Mouse (Mus musculus) embryonic fibroblast, embryonic 13.5 days (primary cell): ENCODE measurements around the gene Zfp239. TPM values are rescaled to one million over a fixed set of nuclear protein-coding genes. Genes with fewer than 3 reads are reported as not detected.

Source experiments
- H3K27ac ChIP-seq: 2 replicates; pipeline ENCODE4 v1.5.1; 2012; ENCODE audit warnings: low read length, control low read depth, inconsistent platforms; ENCODE audit not compliant: insufficient read depth
- H3K4me1 ChIP-seq: 2 replicates; pipeline ENCODE4 v1.6.1; 2011; ENCODE audit warnings: low read length; ENCODE audit not compliant: control insufficient read depth, insufficient read depth
- H3K4me3 ChIP-seq: 2 replicates; pipeline ENCODE4 v1.5.1; 2011; ENCODE audit warnings: mild to moderate bottlenecking, control low read depth, low read length; ENCODE audit not compliant: insufficient read depth
- CTCF ChIP-seq: IDR thresholded peaks from 2 replicates; pipeline ENCODE4 v1.5.1; 2011; ENCODE audit warnings: mild to moderate bottlenecking, control low read depth, low read length, moderate library complexity, borderline replicate concordance; ENCODE audit not compliant: insufficient read depth
- POLR2A ChIP-seq: IDR thresholded peaks from 2 replicates; pipeline ENCODE4 v1.6.1; 2011; ENCODE audit warnings: low read depth, mild to moderate bottlenecking, control low read depth, low read length, moderate library complexity
- polyA plus RNA-seq: library from polyadenylated mRNA; stranded (reverse); fragments of >200 nt; gene quantifications from 2 replicates; pipeline ENCODE4 v1.2.4, GENCODE M21; 2011; ENCODE audit warnings: low read depth; ENCODE audit not compliant: missing spikeins, insufficient read length

Zfp239 gene
- polyA plus RNA-seq, 1 experiment = 5.5 TPM

DNA sequence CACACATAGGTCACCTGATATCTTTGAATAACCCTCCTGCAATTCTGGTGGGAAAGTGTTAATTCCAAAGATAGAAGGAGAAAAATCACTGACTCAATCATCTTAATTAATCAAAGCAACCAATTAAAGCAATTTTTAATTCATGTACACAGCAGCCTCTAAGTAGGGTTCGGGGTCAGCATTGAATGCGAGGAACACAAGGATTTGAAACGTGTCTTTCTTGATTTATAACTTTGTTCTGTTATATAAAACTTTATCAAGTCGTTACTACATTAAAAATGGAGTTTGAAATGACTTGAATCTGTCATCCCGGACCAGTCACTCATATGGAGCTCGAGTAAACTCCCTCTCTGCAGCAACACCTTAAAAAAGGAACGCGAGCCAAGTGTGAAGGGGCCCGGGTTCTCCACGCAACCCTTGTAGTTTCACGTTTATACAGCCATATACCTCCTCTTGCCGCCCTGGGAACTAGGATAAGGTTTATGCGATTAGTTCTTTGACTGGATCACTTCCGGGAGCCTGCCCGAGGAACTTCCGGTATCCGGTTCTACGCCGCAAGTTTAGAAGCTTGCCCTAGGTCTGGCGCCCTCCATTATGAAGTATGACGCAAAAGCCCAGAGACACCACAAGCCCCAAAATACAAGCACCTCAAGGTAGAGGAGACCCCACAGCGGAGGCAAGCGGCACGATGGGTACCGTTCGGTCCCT lies 17.0 kb downstream of the Zfp239 start:
- Histone ChIP-seq H3K4me3 (peak overlapping the region; percentile 40), H3K4me1 (peaks cover 2% of the 10 kb centered on the region; the same call in 1 of the 2 replicates), H3K27ac (peak overlapping the region; percentile 95)
- no peak for TF ChIP-seq CTCF
- peak; percentile 73; the same call in 1 of the 2 replicates for TF ChIP-seq POLR2A

DNA sequence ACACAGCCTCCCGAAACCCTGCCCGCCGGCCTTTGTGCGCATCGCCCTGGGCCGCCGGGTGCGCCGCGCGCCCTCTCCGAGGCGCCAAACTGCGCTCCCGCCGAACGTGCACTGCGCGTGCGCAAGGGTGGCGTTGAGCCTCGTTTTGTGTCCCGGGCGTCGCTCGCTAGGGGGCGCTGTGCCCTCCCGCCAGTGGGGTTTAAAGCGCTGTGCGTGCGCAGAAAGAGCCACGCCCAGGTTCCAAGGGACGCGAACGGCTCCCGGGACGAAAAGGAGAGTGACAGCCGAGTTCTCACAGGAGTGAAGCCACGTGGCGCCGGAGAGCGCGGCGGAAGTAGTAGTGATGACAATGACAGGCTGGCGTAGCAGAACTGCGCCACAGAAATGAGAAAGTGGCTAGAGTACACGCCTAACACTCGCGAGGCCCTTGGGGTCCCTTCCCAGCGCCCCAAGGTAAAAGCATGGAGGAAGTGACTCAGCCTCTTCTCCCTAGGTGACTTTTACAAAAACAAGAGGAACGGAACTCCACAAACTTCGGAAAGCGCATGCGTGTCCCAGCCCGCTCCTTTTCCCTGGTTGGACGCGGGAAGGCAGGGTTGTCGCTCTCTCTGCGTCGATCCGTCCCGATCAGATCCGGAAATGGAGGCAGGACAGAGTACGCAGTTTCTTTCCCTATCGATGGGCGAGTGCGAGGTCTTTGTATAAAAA lies 17.7 kb downstream of the Zfp239 start:
- H3K4me3 ChIP-seq = peak overlapping the region; percentile 46
- peaks cover 2% of the 10 kb centered on the region; the same call in 1 of the 2 replicates for H3K4me1 ChIP-seq
- TF ChIP-seq CTCF = peak; percentile 95
- TF ChIP-seq POLR2A = peak; percentile 88
- peak overlapping the region; percentile 95 for H3K27ac ChIP-seq

DNA sequence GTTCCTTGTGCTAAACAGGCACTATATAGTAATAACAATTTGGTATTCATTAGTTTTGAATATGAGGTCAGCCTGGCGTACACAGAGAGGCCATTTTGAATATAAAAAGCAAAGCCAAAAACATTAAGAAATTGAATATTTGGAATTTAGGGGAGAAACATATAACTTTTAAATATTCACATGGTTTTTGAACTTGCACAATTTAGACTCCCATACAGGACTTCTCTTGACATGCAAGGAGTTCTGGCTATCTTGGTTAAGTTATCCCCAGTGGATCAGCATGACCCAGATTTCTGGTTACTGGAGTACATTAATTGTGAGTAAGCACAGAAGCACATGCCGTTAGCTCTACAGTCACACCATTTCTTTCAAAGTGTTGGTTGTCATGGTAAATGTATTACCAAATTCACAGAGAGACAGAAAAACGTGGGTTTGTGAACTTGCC lies 18.5 kb downstream of the Zfp239 start:
- peak overlapping the region; percentile 90 for H3K27ac ChIP-seq
- TF ChIP-seq POLR2A (0 out of 2 replicates have a peak, but pooled peaks have one; percentile 24), CTCF (no peak)
- peak overlapping the region; percentile 35 for H3K4me3 ChIP-seq

DNA sequence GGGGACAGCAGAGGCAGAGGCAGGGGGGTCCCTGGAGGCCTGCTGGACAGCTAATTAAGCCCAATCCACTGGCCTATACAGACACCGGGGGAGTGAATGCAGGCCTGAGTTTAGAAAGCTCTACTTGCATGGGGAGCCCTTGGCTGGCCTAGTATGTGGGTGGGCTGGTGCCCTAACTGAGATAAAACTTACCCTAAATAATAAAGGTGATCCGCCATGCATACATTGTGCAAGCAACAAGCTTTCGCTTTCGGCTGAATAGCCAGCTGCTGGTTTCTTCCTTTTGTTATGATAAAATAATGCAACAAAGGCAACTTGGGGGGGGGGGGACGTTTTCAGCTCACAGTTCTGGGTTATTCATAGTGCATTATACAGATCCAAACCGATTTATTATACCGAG lies 19.3 kb downstream of the Zfp239 start:
- Histone ChIP-seq H3K4me3 (no peak overlapping the region), H3K27ac (no peak overlapping the region), H3K4me1 (peaks cover 2% of the 10 kb centered on the region; the same call in 1 of the 2 replicates)
- TF ChIP-seq CTCF = no peak
- no peak for TF ChIP-seq POLR2A

More for the DNA sequence above, 18.5 kb downstream of the Zfp239 start:
- H3K4me1 ChIP-seq = peaks cover 2% of the 10 kb centered on the region; the same call in 1 of the 2 replicates

DNA sequence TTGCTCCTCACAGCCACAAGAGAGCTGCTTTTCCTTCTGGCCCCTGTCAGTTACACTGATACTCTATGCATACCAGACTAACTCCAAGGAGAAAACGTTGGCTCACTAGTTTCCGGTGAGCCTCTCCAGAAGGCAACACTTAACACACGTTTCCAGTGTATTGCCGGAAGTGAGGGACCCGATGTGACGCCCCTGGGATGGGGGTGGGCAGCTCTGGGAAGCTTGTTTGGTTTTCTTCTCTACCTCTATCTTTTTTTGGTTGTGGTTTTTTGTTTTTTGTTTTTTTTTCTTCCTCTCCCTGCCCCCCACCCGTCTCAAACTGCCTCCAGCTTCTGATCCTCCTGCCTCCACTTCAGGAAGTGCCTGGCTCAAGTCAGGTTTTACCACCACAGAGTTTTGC lies 20.1 kb downstream of the Zfp239 start:
- TF ChIP-seq CTCF = no peak
- TF ChIP-seq POLR2A = no peak
- H3K4me1 ChIP-seq = peaks cover 2% of the 10 kb centered on the region; the same call in 1 of the 2 replicates
- no peak overlapping the region for H3K4me3 ChIP-seq
- no peak overlapping the region for H3K27ac ChIP-seq

DNA sequence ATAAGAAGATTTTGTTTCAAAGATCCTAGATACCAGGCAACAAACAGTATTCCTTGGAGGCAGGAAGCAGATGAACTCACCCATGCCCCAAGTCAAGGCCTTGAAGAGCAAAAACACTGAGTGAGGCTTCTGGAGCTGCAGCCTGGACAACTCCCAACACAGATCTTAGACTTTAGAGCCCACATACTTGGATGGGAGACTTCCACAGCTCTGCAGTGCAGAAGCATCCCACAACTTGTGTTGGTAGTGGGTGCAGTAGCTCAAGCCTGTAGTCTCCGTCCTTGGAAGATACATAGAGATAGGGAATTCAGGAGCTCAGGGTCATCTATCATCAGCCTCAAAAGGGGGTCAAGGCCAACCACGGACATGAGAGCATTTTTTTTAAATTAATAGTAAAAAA lies 24.0 kb downstream of the Zfp239 start:
- TF ChIP-seq POLR2A (no peak), CTCF (no peak)
- 0 out of 2 replicates have a peak, but pooled peaks cover 2% of the 10 kb centered on the region for H3K4me1 ChIP-seq
- H3K4me3 ChIP-seq = no peak overlapping the region
- H3K27ac ChIP-seq = no peak overlapping the region

DNA sequence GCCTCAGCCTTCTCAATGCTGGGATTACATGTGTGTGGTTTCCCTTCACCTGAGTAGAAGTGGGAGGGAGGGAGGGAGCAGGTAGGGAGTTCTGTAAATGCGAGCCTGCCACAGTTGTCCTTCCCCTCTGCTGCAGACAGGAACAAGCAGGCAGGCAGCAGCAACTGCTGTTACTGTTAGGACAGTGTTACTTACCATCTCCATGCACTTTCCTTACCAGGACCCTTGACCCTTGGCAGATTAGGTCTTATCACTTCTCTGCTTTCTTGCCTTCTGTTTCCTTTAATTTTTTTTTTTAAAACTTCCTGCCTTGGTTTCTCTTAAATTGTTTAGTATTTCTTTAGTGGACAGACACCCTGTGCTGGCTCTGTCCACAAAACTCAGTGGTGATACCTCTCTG lies 26.1 kb downstream of the Zfp239 start:
- TF ChIP-seq POLR2A = no peak
- no peak for TF ChIP-seq CTCF
- no peak overlapping the region for H3K4me3 ChIP-seq
- H3K4me1 ChIP-seq = no peaks in the 10 kb centered on the region
- H3K27ac ChIP-seq = no peak overlapping the region

DNA sequence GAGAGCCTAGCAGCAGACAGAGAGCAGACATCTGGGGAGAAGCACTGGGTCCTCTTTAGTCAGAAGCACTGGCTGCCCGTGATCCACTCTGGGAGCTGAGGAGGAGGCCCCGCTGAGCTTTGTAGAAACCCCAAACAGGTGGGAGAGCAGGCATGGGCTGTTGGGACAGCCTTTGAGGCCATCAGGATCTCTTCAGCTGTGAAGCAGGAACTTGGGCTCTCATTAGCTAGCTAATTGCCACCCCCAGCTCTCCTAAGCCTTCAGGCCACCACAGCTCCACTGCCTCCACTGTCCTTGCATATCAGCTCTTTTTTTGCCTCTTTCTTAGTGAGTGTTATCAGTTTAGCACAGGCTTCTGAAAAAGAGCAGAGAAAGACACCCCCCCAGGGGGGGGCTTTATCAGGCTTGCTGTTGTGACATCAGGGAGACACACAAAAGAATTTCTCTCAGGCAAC lies 26.8 kb downstream of the Zfp239 start:
- no peak for TF ChIP-seq POLR2A
- TF ChIP-seq CTCF = no peak
- H3K27ac ChIP-seq = no peak overlapping the region
- no peaks in the 10 kb centered on the region for H3K4me1 ChIP-seq
- H3K4me3 ChIP-seq = no peak overlapping the region

DNA sequence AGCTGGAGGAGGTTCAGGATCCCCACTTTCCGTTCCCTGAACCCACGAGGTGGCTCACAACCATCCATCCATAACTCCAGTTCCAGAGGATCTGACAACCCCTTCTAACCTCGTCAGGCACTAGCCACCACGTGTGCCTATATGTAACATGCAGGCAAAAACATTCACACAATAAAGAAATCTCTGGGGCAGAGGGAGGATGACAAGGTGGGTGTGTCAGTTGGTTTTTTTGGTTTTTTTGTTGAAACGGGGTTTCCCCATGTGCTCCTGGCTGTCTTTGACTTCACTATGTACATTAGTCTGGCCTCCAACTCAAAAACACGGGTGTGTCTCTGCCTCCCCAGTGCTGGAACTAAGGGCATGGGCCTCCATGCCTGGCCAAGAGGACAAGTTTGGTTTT lies 28.4 kb downstream of the Zfp239 start:
- Histone ChIP-seq H3K27ac (no peak overlapping the region), H3K4me1 (no peaks in the 10 kb centered on the region), H3K4me3 (no peak overlapping the region)
- TF ChIP-seq POLR2A = no peak
- TF ChIP-seq CTCF = no peak
